Mouse (Mus musculus) bone marrow macrophage, adult 2 months (primary cell): ENCODE results near the gene Eipr1.

ENCODE experiments used
- CTCF ChIP-seq: IDR thresholded peaks from 2 replicates; pipeline ENCODE4 v1.5.1; 2012; ENCODE audit warnings: low read depth, mild to moderate bottlenecking, low read length, moderate library complexity
- POLR2A ChIP-seq: IDR thresholded peaks from 2 replicates; pipeline ENCODE4 v1.6.1; 2012; ENCODE audit warnings: mild to moderate bottlenecking, low read depth, low read length, borderline replicate concordance

- TF ChIP-seq CTCF (no peak), POLR2A (no peak)
Measured at GRCm38 (mm10) chr12:28796881-28797420, 45.3 kb downstream of the Eipr1 start.
